Comparison of ENCODE assay signal across 26 mouse cellular contexts in genomic region chr7:38055996-38056395, GRCm38 (mm10). TPM values are rescaled to one million over a fixed set of nuclear protein-coding genes. Genes with fewer than 3 reads are reported as not detected.
DNase-seq lines count a peak whose midpoint lies in the region; ATAC-seq and TF ChIP-seq lines count a peak whose summit lies in the region.
"Had no signal": no experiment of that assay in that cellular context is flagged by ENCODE, and none has a peak within 500 bp of the region (broad histone marks: within the 10 kb centered on the region; RNA-seq: fewer than 3 reads in every experiment).

No protein-coding gene starts in this region.

- no peak for ATAC-seq in forebrain, embryonic 16.5 days
- ATAC-seq: forebrain, postnatal 0 days; hindbrain, embryonic 16.5 days; liver, embryonic 12.5 days; liver, postnatal 0 days had no signal

- peak overlapping the region; percentile 52; the same call in 1 of the 2 replicates for H3K27ac ChIP-seq in gastrocnemius, adult 2 months
- no peak overlapping the region for H3K27ac ChIP-seq in forebrain, embryonic 16.5 days (ENCODE audit: low read length)
- H3K27ac ChIP-seq: heart, embryonic 10.5 days; heart, embryonic 15.5 days; liver, embryonic 12.5 days; midbrain, embryonic 12.5 days; stomach, embryonic 15.5 days had no signal

- no peak for DNase-seq in gastrocnemius, adult 2 months
- no peak for DNase-seq in gastrocnemius, adult 8-10 months (ENCODE audit: low spot score in 2 of 2)
- peak; percentile 42 to 44 for DNase-seq in left cerebral cortex, postnatal 14 days (ENCODE audit: low spot score in 2 of 2)
- DNase-seq in left cerebral cortex, postnatal 10 days (ENCODE audit: extremely low spot score in 1 of 2, low spot score in 2 of 2): no peak
- peak; percentile 69 for DNase-seq in brain, adult 2 months (ENCODE audit: low read depth, low spot score)
- DNase-seq in right cerebral cortex, postnatal 25 days: peak; percentile 44
- DNase-seq: adrenal gland, postnatal 25 days; B cell, adult 2 months; cerebellum, adult 2 months; cerebellum, postnatal 14 days; forebrain, postnatal 0 days; gastrocnemius, postnatal 25 days; heart, adult 11 months; kidney, adult 2 months; kidney, postnatal 4 days; liver, postnatal 0 days; lung, postnatal 36 days; thymus, postnatal 14 days had no signal

- no peak overlapping the region for H3K4me2 ChIP-seq in forebrain, embryonic 16.5 days (ENCODE audit: low read length)
- H3K4me2 ChIP-seq: heart, embryonic 15.5 days; liver, embryonic 12.5 days; midbrain, embryonic 12.5 days; stomach, embryonic 15.5 days had no signal

- intact Hi-C loops in gastrocnemius, adult 2 months (cut with DNase I): no loop called here
- intact Hi-C loops in left cerebral cortex, postnatal 14 days (cut with DNase I): no loop called here
- intact Hi-C loops in left cerebral cortex, postnatal 10 days (cut with DNase I): no loop called here

- no peak for TF ChIP-seq CTCF in gastrocnemius, adult 2 months (IDR thresholded peaks at IDR 0.05)

- 82% methylated on average over 2 of the region's 2 CpGs for WGBS in forebrain, embryonic 16.5 days

- no peaks in the 10 kb centered on the region for H3K9me3 ChIP-seq in forebrain, embryonic 16.5 days (ENCODE audit: control insufficient read depth, low read length)
- H3K9me3 ChIP-seq: heart, embryonic 10.5 days; heart, embryonic 15.5 days; liver, embryonic 12.5 days; midbrain, embryonic 12.5 days; stomach, embryonic 15.5 days had no signal

- no peak overlapping the region for H3K9ac ChIP-seq in forebrain, embryonic 16.5 days (replicated peaks; ENCODE audit: low read depth, low read length)
- H3K9ac ChIP-seq: forebrain, postnatal 0 days; heart, embryonic 15.5 days; liver, embryonic 12.5 days; liver, postnatal 0 days; midbrain, embryonic 12.5 days; stomach, embryonic 15.5 days had no signal

- H3K4me1 ChIP-seq in forebrain, embryonic 16.5 days (replicated peaks; ENCODE audit: control insufficient read depth, insufficient read depth, low read length): 0 out of 2 replicates have a peak, but pooled peaks cover 2% of the 10 kb centered on the region
- H3K4me1 ChIP-seq: midbrain, embryonic 12.5 days had no signal

- H3K36me3 ChIP-seq in forebrain, embryonic 16.5 days (ENCODE audit: control insufficient read depth, insufficient read depth): no peaks in the 10 kb centered on the region
- H3K36me3 ChIP-seq: heart, embryonic 10.5 days; heart, embryonic 15.5 days; liver, embryonic 12.5 days; midbrain, embryonic 12.5 days; stomach, embryonic 15.5 days had no signal

- no peak overlapping the region for H3K4me3 ChIP-seq in gastrocnemius, adult 2 months
- no peak overlapping the region for H3K4me3 ChIP-seq in forebrain, embryonic 16.5 days (replicated peaks; ENCODE audit: low read length)
- H3K4me3 ChIP-seq: erythroblast, embryonic 14.5 days; heart, embryonic 10.5 days; heart, embryonic 15.5 days; liver, embryonic 12.5 days; midbrain, embryonic 12.5 days; stomach, embryonic 15.5 days had no signal

- no peaks in the 10 kb centered on the region for H3K27me3 ChIP-seq in forebrain, embryonic 16.5 days (replicated peaks; ENCODE audit: control insufficient read depth, insufficient read depth, low read length)
- H3K27me3 ChIP-seq: heart, embryonic 15.5 days; stomach, embryonic 15.5 days had no signal

RNA-seq across cellular contexts. Expression of gene Uri1, which starts 32.6 kb away (rescaled TPM):
- 10 to 100 TPM; 23.5 to 30.6 TPM for total RNA-seq in gastrocnemius, adult 2 months (2021)
- 10 to 100 TPM; 24.3 to 38.8 (median 31.9) TPM for total RNA-seq in gastrocnemius, adult 8-10 months (2022)
- 10 to 100 TPM; 51.1 to 55.4 TPM for total RNA-seq in left cerebral cortex, postnatal 14 days (2021)
- total RNA-seq in left cerebral cortex, postnatal 10 days (2021): 10 to 100 TPM; 39.5 to 40.5 TPM
- polyA plus RNA-seq in forebrain, embryonic 16.5 days (2015; fragmentation: Nextera tagmentation; extraction: Ambion mirVana): 35.9 and 43.9 TPM in 2 replicates

RNA-seq across cellular contexts. Expression of gene Ccne1, which starts 51.3 kb away (rescaled TPM):
- total RNA-seq in gastrocnemius, adult 2 months (2021): under 1 TPM; 0.20 to 0.28 TPM
- 1 to 10 TPM in 1 of 4 experiments, under 1 TPM in 3; 0.13 to 1.1 (median 0.23) TPM for total RNA-seq in gastrocnemius, adult 8-10 months (2022)
- total RNA-seq in left cerebral cortex, postnatal 14 days (2021): 10 to 100 TPM; 15.3 to 19.5 TPM
- 10 to 100 TPM; 13.0 to 15.2 TPM for total RNA-seq in left cerebral cortex, postnatal 10 days (2021)
- 14.3 and 14.5 TPM in 2 replicates for polyA plus RNA-seq in forebrain, embryonic 16.5 days (2015; fragmentation: Nextera tagmentation; extraction: Ambion mirVana)

Comparison
In these comparisons a context has a peak if more than half of its experiments do, and no peak if none do; other contexts are left out.
1. DNase-seq: peak in left cerebral cortex, postnatal 14 days (2 of 2), brain, adult 2 months (single experiment) and right cerebral cortex, postnatal 25 days (single experiment); none in gastrocnemius, adult 2 months (single experiment), gastrocnemius, adult 8-10 months (0 of 2) and left cerebral cortex, postnatal 10 days (0 of 2).
2. RNA of gene Ccne1, which starts 51.3 kb away (total RNA-seq): 15.3 to 19.5 TPM in left cerebral cortex, postnatal 14 days and 13.0 to 15.2 TPM in left cerebral cortex, postnatal 10 days; 0.20 to 0.28 TPM in gastrocnemius, adult 2 months and 0.13 to 1.1 TPM in gastrocnemius, adult 8-10 months; every median in the first group is over 4 times any median in the second.